Mouse (Mus musculus) ovary, postnatal 36 days (tissue): ENCODE results near the gene Igfn1.

Experiments
- DNase-seq: peaks from one replicate; pipeline ENCODE4 v3.0.0; 2022; ENCODE audit warnings: low spot score, mixed read lengths

Igfn1 gene

DNA sequence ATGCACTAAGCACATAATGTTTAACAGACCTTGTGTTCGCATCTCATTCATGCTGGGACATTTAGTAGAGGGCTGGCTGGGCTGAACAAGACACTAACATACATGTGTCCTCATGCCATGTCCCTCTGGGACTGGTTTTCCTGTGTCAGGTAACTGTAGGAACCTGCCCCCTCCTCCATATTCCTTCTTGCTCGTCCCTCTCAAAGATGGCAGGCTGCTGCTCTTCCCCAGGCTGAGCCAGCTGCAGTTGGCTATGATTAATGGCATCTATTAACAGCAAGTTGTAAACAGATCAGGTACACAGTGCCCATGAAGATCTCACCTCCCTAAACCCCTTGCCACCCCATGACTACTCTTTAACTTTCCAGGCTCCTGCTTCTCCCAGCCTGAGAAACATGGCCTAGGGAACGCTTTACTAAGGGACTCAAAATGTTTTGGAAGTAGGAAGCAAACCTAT, at the start of gene Igfn1:
TSS of gene Igfn1 (minus strand) at position 51 of the 457 bp plus-strand sequence.
- no peak for DNase-seq

DNA sequence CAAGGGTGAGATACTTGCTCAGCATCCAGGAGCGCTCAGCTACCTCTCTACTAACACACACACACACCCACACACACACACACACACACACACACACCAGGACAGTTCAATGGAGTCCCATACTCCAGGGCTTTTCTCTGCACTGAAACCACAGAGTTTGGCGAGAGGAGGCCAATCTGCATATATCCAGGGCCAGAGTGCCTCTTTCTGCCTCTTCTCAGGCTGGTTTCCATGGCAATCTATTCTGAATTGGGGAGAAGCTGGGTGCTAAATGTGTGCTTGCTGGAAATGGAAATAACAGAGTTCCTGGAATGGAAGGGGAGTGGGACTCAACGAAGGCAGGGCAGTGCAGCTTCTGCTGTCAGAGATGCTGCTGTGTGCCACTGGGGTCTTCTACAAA, 49.6 kb upstream of the Igfn1 start:
- no peak for DNase-seq

DNA sequence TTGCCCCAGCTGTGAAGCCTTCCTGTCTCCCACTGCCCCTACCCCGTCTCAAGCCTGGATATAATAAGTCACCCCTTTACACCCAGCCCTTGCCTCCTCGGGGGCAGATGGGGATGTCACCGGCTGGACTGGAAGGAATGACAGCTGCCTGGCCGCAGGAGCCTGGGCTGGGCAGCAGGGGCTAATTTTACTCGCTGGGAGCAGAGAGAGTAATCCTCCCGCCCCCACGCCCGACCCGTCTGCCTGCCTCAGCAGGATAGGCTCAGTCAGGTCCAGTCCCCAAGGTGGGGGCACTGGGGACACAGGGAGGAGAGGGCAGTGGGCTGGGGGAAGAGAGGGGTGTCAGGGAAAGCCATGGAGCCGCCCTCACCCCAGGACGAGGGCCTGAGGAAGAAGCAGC, 46.4 kb upstream of the Igfn1 start, which contains the start of gene Cacna1s:
TSS of gene Cacna1s (plus strand) at position 204 of the 400 bp plus-strand sequence.
- no peak for DNase-seq

DNA sequence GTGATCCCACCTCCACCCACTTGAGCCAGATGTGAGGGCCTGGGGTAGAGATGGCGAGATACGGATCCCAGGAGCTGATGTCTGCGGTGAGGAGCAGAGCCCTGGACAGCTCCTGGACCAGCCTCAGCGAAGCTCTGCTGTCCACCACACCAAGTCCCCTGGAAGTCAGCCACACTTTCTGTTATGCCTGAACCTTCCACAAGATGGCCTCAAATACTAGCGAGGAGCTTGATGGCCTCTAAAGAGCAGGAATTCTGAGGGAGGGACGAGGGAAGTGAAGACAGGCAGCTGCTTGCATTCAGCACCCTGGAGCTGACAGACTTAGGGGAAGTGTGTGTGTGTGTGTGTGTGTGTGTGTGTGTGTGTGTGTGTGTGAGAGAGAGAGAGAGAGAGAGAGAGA, 45.3 kb upstream of the Igfn1 start:
- DNase-seq: peak; percentile 43

DNA sequence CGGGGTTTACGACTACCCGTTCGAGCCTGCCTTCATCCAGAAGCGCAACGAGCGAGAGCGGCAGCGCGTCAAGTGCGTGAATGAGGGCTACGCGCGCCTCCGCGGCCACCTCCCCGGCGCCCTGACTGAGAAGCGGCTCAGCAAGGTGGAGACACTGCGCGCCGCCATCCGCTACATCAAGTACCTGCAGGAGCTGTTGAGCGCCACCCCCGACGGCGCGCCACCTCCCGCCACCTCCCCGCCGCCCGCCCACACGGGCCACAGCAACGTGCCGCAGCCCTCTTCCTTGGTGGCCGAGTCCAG, 44.8 kb upstream of the Igfn1 start:
- DNase-seq: no peak

DNA sequence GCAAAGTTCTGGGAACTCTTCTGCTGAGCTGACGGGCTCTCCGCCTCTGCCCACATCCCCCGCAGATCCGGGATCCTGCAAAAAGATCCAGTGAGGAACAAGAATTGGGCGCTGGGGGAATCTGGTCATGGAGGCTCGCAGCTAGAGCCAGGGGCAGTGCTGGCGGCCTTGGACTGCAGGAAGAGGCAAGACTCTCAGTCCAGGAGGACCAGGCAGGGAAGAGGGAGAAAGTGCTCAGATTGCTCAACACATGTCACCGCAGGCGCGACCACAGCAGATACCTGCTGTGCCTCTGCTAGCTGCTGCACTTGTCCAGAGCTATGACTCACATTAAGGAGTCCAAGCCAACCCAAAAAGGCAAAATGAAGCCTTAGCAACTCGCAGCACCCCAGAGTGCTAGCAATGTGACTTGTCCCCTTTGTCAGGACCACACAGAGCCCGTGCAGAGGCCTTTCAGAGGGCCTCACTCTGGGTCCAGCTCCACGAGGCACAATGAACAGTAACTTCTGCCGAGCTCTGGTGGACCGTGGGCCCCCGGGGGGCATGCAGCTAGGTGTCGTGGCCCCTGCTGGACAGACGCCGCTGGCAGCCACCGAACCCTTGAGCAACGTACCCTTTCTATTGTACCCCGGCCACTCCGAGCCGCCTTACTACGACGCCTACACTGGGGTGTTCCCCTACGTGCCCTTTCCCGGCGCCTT, 44.3 kb upstream of the Igfn1 start, which contains the start of gene Ascl5:
TSS of gene Ascl5 (plus strand) at position 493 of the 701 bp plus-strand sequence.
- no peak for DNase-seq

DNA sequence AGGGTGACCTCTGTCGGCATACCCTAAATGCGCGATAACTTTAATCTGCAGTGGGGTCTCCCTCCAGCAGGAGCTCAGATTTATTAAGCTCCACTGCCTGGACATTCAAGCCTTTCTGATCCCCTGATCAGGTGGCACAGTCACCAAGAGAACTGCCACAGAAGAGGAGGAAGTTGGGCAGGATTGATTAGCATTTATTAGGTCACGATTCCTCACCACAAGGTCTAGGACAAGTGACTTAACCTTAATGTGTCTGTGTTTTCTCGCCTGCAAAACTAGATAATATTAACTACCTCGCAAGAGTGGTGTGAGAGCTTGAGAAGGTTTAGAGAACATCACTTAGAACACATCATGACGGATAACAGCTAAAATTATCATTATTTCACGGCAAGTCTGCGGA, 41.8 kb upstream of the Igfn1 start:
- no peak for DNase-seq

DNA sequence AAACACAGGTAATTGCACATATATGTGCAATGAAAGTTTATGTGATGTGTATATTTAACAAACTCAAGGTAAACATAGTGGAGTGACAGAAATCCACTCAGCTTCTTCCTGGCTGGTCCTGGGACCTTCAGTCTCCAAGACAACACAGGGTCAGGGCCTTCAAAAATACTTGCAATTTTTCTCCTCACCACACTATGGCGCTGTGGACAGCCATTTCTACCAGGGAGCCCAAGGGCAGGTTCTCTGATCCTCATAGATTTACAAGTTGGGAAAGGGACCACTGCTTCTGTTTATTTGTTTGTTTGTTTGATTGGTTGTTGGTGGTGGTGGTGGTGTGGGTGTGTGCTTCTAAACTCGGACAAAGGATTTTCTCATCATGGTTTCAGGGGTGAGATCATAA, 41.3 kb upstream of the Igfn1 start:
- DNase-seq: no peak

DNA sequence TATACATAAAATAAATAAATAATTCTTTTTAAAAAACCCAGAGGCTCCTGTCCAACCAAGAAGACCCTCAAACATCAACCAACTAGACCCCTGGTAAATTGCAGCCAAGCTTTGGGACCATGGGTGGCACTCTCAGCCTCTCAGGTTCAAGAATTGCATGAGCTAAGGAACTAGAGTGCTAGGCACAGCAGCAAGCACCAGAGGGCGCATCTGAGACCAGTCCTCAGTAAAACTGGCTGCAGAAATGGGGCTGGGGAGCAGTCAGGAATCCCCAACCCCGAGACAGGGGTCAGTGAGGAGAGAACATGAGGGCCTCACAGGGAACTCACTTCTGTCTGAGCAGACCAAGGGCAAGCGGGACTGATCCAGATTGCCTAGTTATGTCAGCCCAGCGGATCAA, 39.6 kb upstream of the Igfn1 start:
- peak; percentile 50 for DNase-seq

DNA sequence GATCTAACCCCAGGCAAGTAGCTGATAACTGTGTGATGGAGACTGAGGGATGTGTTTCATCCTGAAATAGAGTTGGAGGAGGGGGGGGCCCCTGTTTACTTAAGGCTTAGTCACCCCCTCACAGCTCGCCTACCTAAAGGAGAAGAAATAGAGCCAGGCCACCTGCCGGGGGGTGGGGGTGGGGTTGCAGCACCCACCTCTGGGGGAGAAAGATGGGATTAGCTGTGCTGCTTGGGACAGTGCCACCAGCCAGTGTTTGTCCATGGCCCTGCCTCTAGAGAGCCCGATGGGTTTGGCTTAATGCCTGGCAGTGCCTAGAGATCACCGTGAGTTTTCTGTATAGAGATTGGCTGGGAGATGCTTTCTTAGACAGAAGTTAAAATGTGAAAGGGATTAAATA, 34.7 kb upstream of the Igfn1 start:
- no peak for DNase-seq

DNA sequence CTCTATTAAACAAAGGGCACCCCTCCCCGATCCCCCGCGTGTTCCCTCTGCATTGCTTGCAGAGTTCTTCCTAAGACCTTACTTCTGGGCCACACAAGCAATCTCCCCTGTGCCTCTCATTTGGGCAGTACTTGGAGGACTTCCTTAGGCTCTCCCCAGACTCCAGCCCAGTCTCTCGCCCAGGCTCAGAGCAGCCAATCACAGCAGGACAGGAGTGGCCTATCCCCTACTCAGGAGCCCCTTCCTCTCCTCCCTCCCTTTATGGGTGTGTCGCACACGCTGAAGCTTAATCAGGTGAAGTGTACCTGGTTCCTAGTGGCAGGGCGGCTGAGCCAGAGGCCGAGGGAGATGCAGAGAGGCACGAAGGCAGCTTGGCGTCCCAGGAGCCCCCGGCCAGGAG, 34.3 kb upstream of the Igfn1 start:
- no peak for DNase-seq

DNA sequence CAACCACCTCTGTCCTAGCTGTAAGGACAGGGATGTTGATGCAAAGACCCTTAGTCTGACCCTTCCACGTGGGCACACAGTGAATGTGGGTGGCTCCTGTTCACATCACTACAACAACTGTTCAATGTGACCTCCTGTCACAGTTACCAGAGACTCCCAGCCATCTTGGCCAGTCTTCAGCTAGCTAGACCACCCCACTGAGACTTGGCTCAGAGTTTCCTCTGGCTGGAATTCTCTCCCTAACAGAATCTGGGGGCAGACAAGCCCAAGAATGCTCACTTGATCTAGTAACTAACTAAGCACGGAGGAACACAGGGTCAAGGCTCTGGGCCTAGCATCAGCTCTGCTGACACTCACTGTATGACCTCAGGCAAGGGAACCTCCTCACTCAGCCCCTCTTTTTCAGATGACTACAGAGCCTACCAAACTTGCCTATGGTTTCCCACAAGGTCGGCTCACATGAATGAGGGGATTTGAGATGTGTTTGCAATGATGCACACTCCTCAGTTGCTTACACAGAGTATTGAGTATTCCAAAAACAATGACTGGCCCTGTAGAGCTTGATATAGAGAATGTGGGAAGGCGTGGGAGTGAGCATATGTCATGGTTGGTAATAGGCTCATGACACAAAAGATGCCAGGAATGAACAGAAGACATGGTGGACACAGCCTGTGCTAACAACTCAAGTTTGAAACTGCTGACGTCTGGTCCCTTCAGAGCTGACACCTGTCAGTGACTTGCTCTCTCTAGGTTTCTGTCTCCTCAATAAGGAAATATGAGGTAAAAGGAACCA, 32.8 kb upstream of the Igfn1 start:
- no peak for DNase-seq

DNA sequence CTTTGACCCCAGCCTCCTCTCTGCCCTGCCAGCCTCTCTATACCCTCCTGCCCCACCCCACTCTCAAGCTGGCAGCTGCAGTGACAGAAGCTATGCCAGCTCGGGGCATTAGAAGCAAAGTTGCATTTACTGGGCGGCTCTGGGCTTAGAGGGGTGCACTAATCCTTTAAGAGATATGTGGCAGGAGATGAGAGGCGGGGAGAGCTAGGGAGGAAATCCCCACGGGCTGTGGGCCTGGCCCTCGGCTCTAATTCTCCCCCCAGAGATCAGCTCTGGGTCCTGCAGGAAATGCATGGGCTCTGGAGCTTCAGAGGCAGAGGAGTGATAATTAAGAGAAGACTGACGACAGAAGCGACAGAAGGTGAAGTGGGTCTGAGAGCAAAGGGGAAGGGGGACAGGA, 26.8 kb upstream of the Igfn1 start:
- no peak for DNase-seq

DNA sequence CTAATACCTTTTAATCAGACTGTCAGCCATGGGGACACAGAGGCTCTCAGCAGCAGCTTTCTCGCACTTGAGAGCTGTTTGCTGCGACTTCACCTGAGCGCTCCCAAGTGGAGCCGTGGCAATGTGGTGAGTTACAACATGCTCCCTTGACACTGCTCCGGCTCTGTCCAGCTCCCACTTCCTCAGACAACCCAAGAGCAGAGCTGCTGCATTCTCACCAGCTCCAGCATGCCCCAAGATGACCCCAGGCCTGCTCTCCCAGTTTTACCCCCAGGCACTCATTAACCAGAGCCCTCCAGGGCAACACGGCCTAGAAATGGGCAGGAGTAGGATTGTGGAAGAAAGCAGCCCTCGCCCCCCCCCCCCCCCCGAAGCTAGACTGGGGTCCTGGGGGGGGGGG, 25.6 kb upstream of the Igfn1 start:
- DNase-seq: no peak

DNA sequence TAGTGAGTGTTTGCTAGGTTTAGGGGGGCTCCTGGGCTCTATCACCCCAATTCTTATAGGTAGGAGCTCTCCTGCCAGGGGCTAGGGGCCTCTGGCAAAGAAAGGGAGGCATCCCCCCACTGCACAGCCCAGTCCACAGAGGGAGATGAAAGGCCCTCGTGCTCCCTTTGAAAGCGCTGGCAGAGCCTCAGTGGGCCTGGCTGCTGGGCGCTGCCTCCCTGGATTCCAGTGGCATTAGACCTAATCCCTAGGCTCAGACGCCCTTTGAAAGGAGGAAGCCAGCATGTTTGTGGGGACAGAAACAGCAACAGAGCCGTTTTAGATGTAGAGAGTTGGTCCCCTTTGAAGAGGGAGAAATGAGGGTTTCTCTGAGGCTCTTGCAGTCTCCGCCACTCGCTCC, 24.1 kb upstream of the Igfn1 start:
- no peak for DNase-seq

DNA sequence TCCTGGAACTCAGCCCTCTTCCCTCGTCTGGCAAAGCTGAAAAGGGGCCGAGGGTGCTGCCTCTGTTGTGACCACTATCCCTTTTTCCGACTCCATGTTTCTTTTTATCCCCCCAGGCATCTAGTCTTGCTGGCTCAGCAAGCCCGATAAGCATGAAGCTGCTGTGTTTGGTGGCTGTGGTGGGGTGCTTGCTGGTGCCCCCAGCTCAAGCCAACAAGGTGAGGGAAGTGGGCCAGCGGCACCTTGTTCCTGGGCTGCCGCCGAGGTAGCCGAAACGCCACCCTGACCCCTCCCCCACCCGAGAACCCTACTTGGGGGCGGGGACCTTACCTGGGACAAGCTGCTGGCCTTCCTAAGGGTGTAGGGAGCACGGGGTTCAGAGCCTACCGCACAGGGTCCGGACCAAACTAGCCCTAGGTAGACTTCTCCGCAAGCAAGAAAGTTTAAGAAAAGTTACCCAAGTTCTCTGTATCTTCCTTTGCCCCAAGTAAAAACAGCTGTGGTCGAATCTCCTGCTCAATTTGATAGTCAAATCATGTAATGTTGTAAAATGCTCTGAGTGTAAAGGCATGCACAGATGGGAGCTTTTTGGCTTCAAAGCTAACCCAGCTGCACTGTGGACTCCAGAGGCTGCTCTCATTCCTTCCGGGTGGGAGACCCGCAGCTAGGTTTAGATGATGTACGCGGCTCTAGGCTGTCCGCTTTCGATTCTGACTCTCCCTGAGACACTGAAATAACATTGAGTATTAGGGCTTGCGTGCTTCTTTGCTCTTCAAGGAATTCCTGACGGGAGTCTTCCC, 12.4 kb upstream of the Igfn1 start:
- DNase-seq: peak; percentile 32

DNA sequence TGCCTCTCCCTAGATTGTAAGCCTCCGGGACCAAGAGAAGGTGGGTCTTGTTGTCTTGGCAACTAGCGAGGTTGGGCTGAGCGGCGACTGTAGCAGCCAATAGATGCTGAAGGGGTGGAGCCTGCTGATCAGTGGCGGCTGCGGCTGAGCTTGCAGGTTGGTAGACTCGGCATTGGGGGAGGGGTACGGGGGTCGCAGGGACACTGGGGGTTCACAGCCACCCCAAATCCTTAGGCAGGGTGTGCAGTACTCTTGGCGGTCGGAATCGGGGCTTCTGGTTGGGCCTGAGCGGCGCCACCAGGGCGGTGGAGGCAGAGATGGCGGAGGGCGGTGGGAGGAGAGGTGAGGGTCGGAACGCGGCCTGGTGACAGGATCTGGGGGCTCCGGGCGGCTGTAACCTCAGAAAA, 11.8 kb upstream of the Igfn1 start:
- DNase-seq: peak; percentile 87

DNA sequence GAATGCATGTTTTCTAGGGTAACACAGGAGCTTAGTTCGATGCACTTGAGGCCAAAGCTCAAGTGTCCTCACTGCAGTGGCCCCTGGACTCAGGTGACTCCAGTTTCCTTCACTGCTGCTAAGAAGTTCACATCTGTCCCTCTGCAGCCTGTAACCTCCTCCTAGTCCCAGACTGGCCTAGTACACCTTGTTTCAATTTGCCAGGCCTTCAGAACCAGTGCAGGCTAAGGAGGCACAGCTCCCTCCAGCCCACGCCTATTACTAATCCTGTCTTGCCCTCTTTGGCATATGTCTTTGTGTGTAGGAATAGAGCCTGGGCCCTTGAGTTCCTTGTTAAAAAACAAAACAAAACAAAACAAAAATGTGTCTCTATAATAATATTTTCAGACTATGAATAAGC, 11.2 kb upstream of the Igfn1 start:
- no peak for DNase-seq

DNA sequence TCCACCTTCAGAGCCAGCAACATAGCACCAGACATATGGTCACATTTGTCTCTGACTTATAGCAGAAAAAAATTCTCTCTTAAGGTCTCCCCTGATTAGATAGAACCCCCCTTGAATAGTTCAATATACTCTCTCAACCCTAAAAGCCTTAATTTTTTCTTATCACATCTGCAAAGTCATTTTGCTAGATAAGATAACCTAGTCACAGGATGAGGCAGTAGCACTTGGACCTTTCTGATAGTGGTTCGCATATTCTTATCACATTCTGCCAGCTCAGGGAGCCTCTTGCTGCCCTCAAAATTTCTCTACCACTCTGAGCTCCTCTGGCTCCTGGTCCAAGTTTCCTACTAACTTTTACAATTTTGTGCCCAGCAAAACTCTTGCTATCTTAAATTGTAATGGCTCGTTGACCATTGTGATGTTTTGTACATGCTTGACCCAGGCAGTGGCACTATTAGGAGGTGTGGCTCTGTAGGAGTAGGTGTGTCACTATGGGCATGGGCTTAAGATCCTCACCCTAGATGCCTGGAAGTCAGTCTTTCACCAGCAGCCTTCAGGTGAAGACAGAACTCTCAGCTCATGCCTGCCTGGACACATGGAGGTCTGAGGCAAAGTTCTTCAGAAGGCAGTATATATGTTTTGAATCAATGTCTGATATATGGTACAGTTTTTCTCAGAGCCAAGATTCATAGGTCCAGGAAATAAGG, 8.8 kb upstream of the Igfn1 start:
- DNase-seq: no peak

DNA sequence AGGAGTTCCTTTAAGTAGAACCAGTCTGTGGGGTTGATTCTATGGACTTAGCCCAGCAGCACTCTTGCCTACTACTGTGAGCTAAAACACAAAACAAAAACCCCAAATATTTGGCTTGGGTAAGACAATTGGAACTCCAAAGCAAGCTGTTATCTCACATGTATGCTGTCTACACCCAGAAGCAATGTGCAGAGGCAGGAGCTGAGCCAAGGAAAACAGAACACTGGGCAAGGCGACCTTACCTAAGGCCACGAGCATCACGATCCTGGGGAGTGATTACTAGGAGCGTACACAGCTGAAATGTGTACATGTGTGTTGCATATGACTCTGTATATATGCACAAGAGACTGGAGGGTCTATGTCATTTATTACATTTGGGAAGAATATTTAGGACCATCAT, 7.4 kb upstream of the Igfn1 start:
- no peak for DNase-seq

DNA sequence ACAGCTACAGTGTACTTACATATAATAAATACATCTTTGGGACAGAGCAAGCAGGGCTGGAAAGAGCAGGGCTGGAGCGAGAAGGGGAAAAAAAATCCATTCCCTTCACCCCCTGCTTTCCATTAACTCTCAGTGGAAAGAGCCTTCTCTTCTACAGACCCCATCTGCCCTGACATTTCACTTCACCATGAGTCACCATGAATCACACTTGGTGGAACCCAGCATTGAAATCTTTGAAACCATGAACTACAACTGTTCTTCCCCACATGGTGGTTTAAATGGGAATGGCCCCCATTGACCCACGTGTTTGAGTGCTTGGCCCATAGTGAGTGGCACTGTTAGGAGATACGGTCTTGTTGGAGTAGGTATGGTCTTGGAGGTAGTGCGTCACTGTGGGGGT, 4.1 kb upstream of the Igfn1 start:
- no peak for DNase-seq

DNA sequence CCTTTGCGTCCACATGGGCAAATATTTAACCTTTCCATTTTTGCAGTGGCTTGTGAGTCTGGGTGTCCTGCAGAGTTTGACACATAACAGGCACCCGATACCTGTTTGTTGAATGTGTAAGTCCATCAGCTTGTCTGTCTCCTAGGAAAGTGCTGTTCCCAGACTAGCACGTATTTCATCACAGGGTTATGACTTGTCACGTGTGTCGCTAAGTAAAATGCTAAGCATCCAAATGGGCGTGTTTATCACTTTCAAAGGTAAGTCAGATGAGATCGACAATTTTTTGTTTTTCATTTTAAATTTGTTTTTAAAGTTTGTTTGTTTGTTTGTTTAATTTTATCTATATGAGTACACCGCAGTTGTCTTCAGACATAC, 2.0 kb upstream of the Igfn1 start:
- no peak for DNase-seq
